Mouse (Mus musculus): Measurements from ENCODE around the gene Ifna11.
A peak's percentile ranks its signal among the peaks of the same experiment; 100 is the strongest.
"Not testable (repeated sequence)": the region's sequence is repeated elsewhere in the genome, so short reads cannot be mapped to it uniquely, and the experiment has no call there.

Ifna11 gene

GRCm38 (mm10) chr4:88819659-88820058 is at the start of gene Ifna11:
Gene Ifna11 (plus strand): TSS chr4:88819959.
- DNase-seq (ENCODE audit: low spot score), result no peak

- DNase-seq (ENCODE audit: low spot score), result not testable (repeated sequence)
These were observed 46.2 kb upstream of the Ifna11 start, which contains the start of gene Gm13290 for GRCm38 (mm10) chr4:88773534-88773933. Gene Gm13290 (plus strand): TSS chr4:88773834.

- DNase-seq (ENCODE audit: low spot score), result not testable (repeated sequence)
These were observed 43.1 kb upstream of the Ifna11 start, which contains the start of gene Gm13289 for GRCm38 (mm10) chr4:88776622-88777021. Gene Gm13289 (plus strand): TSS chr4:88776922.

- DNase-seq (ENCODE audit: low spot score), result not testable (repeated sequence)
These were observed 40.2 kb upstream of the Ifna11 start, which contains the start of gene Gm13272 for GRCm38 (mm10) chr4:88779550-88779949. Gene Gm13272 (plus strand): TSS chr4:88779850.

GRCm38 (mm10) chr4:88780320-88780719 is 39.4 kb upstream of the Ifna11 start:
- not testable (repeated sequence) for DNase-seq (ENCODE audit: low spot score)

GRCm38 (mm10) chr4:88781831-88782230 is 37.9 kb upstream of the Ifna11 start, which contains the start of gene Ifnz:
Gene Ifnz (plus strand): TSS chr4:88782131.
- not testable (repeated sequence) for DNase-seq (ENCODE audit: low spot score)

GRCm38 (mm10) chr4:88782335-88782734 is 37.4 kb upstream of the Ifna11 start:
- DNase-seq (ENCODE audit: low spot score), result not testable (repeated sequence)

- not testable (repeated sequence) for DNase-seq (ENCODE audit: low spot score)
These were observed 34.4 kb upstream of the Ifna11 start, which contains the start of gene Gm13276 for GRCm38 (mm10) chr4:88785409-88785808. Gene Gm13276 (plus strand): TSS chr4:88785709.

- DNase-seq (ENCODE audit: low spot score), result peak; percentile 41
These were observed 31.4 kb upstream of the Ifna11 start, which contains the start of gene Gm13277 for GRCm38 (mm10) chr4:88788402-88788801. Gene Gm13277 (plus strand): TSS chr4:88788632.

GRCm38 (mm10) chr4:88791250-88791649 is 28.5 kb upstream of the Ifna11 start, which contains the start of gene Gm13278:
Gene Gm13278 (plus strand): TSS chr4:88791550.
- DNase-seq (ENCODE audit: low spot score), result not testable (repeated sequence)

- DNase-seq (ENCODE audit: low spot score), result peak; percentile 43
These were observed 25.7 kb upstream of the Ifna11 start, which contains the start of gene Gm13275 for GRCm38 (mm10) chr4:88793936-88794675. Gene Gm13275 (plus strand): TSS chr4:88794487.

- DNase-seq (ENCODE audit: low spot score), result not testable (repeated sequence)
These were observed 22.7 kb upstream of the Ifna11 start, which contains the start of gene Gm13279 for GRCm38 (mm10) chr4:88797097-88797496. Gene Gm13279 (plus strand): TSS chr4:88797397.

GRCm38 (mm10) chr4:88799365-88799764 is 20.4 kb upstream of the Ifna11 start, which contains the start of gene Gm13285:
Gene Gm13285 (plus strand): TSS chr4:88799665.
- not testable (repeated sequence) for DNase-seq (ENCODE audit: low spot score)

- DNase-seq (ENCODE audit: low spot score), result not testable (repeated sequence)
These were observed 16.8 kb upstream of the Ifna11 start, which contains the start of gene Gm13287 for GRCm38 (mm10) chr4:88802954-88803353. Gene Gm13287 (plus strand): TSS chr4:88803254.

GRCm38 (mm10) chr4:88805231-88805630 is 14.5 kb upstream of the Ifna11 start, which contains the start of gene Gm13288:
Gene Gm13288 (plus strand): TSS chr4:88805531.
- not testable (repeated sequence) for DNase-seq (ENCODE audit: low spot score)

GRCm38 (mm10) chr4:88805761-88806160 is 14.0 kb upstream of the Ifna11 start:
- not testable (repeated sequence) for DNase-seq (ENCODE audit: low spot score)

GRCm38 (mm10) chr4:88815928-88816327 is 3.8 kb upstream of the Ifna11 start, which contains the start of gene Ifna7:
Gene Ifna7 (plus strand): TSS chr4:88816228.
- DNase-seq (ENCODE audit: low spot score), result no peak

GRCm38 (mm10) chr4:88822995-88823394 is 3.2 kb downstream of the Ifna11 start:
- no peak for DNase-seq (ENCODE audit: low spot score)

GRCm38 (mm10) chr4:88827116-88827515 is 7.4 kb downstream of the Ifna11 start, which contains the start of gene Ifna6:
Gene Ifna6 (plus strand): TSS chr4:88827416.
- not testable (repeated sequence) for DNase-seq (ENCODE audit: low spot score)

- no peak for DNase-seq (ENCODE audit: low spot score)
These were observed 10.8 kb downstream of the Ifna11 start for GRCm38 (mm10) chr4:88830523-88830922.

GRCm38 (mm10) chr4:88835225-88835624 is 15.5 kb downstream of the Ifna11 start, which contains the start of gene Ifna5:
Gene Ifna5 (plus strand): TSS chr4:88835525.
- DNase-seq (ENCODE audit: low spot score), result not testable (repeated sequence)

GRCm38 (mm10) chr4:88838828-88839227 is 19.1 kb downstream of the Ifna11 start:
- no peak for DNase-seq (ENCODE audit: low spot score)
